Mouse (Mus musculus): Measurements from ENCODE around the gene Slc6a19.

Slc6a19 gene

DNA sequence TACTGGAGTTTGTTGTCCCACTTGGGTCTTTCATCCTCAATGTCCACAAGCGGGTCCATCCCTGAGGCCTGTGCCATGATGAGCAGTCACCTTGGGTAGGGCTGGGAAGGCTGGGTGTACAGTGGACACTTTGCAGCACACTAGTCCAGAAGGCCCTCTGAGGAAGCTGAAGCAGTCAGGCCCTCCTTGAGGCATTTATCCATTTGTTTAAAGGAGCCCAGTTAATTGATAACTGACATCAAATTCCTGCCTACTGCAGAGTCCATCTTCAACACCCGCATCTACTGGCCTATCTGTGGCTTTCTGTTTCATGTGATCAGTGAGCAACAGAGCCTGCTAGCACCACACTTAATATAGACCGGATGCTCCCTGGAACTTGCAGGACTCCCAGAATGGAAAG is 26.8 kb downstream of the Slc6a19 start, which contains the start of gene Slc6a18:
TSS of gene Slc6a18 (minus strand) at position 171 of the 400 bp plus-strand sequence.
- in situ Hi-C loops (cut with MboI, MseI), result no loop called here

DNA sequence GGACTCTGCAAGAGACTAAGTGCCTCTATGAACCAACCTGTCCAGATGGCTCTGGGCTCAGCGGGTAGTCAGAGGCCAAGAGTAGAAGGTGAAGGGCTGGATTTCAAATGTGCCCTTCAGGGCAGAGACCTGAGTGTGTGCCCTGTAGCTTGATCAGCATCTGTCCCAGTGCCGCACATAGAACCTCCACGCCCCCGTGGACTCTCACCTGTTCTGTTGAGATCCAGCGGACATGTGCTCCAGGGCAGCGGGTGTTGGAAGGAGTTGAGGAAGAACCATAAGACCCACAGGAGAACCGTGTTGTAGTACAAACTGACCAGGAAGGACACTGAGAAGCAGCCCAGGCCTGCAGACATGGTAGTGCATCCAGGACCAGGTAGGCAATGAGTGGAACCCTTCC is 29.5 kb downstream of the Slc6a19 start:
- in situ Hi-C loops (cut with MboI, MseI), result no loop called here

DNA sequence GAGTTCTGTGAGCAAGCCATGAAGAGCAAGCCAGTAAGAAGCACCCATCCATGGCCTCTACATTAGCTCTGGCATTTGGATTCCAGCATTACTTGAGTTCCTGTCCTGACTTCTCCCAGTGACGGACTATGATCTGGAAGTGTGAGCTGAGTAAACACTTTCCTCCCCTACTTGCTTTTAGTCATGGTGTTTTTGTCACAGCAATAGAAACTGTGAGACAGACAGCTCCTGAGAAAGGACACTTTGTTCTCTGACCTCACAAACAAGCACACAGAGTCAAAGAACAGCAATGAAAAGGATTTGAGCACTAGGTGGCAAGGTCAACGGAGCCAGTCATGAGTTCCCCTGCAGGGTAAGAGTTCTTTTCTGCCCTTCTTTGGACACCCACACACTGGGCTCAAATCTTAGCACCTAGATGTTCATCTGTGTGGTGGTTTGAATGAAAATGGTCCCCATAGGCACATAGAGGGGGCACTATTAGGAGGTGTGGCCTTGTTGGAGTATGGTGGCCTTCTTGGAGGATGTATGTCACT is 44.4 kb downstream of the Slc6a19 start:
- in situ Hi-C loops (cut with MboI, MseI), result no loop called here

DNA sequence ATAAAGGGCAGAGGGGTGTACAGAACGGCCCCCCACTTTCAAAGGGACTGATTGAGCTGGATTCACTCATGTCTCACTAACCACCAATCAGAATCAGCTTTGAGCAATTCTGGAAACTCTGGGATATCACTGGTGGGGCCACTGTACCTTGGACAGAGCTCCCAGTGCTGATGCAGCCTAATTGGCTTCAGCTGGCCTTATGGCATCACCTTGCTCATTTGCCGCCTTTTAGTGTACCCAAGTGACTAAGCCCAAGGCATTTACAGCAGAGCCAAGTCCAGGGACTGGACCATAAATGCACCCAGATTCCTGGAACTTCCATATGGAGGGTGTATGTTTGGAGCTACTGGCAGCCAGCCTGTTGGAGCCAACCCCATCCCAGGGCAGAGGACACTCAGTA is 45.7 kb downstream of the Slc6a19 start:
- in situ Hi-C loops (cut with MboI, MseI), result no loop called here

DNA sequence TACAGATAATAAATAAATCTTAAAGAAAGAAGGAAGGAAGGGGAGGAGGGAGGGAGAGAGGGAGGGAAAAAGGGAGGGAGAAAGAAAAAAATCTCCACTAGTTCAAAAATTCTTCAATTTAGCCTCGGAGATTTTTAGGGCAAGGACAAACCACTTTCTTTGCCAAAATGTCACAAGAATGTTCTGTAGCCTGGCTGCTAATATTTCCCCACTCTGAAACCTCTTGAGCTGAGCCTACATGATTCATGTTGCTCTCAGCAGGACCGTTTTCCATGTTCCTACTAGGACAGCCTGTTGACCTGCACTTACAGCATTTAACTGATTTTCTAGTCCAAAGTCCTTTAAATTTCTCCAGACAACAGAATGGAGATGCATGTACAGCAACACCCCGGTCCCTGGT is 49.7 kb downstream of the Slc6a19 start:
- in situ Hi-C loops (cut with MboI, MseI), result loop anchor here (5.0 kb wide), 1 partner anchor 172 kb away; no protein-coding TSS in a partner anchor

DNA sequence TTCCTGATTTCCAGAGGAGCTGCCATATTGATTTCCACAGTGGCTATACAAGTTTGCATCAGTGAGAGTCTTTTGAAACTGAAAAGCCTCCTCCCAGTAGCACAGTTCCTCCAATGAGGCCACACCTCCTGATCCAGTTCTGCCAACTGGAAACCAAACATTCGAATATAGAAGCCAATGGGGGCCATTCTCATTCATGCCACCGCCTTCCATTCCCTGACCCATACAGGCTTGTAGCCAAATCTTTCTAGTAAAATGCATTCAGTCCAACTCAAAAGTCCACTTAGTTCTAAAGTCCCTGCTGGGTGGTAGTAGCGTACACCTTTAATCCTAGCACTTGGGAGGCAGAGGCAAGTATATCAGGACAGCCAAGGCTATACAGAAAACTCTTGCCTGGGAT is 51.4 kb downstream of the Slc6a19 start:
- in situ Hi-C loops (cut with MboI, MseI), result loop anchor here (5.0 kb wide), 1 partner anchor 174 kb away; no protein-coding TSS in a partner anchor

DNA sequence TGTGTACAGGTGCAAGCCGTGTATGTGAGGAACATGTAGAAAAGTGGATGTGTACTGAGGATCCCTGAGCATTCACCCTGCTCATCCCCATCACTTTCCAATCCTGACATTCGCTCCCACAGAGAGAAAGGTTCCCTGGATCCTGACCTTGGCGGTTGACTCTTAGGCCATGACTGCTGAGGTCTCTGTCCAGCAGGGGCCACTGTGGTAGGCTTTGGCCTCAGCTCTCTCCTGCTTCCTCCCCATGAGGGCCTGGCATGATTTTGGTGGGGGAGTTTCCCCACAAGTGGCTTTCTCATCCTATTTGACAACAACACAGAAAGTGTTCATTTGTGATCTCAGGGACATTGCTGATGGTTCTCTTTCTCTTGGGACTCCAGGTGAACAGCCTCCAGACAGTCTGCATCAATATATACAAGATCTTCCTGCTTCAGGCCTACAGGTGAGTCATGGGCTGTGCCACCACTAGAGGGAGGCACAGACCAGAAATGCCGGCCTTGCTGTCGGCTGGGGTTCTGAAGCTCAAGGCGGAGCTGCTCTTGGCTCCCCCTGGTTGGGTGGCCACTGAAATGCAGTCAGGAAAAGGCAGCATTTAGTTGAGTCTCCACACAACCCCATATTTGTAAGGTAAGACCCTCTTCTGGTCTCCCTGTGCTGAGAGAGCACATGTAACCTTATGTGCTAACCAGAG is 58.1 kb downstream of the Slc6a19 start:
- in situ Hi-C loops (cut with MboI, MseI), result loop anchor here (5.0 kb wide), 1 partner anchor 41 kb away; no protein-coding TSS in a partner anchor

DNA sequence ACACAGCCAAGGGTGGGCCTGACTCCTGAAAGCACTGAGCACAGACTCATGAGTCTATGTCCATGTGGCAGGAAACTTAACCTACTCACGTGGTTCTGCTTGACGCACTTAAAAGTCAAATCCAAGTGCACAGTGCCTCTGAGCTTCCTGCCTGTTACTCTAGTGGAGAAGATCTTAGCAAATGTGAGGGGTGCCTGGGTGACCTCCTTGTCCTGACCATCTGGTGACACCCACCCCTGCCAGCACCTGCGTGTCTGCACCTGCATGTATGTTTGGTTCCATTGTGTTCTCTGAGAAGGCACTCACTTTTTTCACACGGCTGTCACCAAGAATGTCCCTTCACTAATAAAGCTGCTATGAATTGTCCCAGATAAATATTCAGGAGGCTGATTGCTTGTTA is 63.4 kb downstream of the Slc6a19 start:
- in situ Hi-C loops (cut with MboI, MseI), result no loop called here

DNA sequence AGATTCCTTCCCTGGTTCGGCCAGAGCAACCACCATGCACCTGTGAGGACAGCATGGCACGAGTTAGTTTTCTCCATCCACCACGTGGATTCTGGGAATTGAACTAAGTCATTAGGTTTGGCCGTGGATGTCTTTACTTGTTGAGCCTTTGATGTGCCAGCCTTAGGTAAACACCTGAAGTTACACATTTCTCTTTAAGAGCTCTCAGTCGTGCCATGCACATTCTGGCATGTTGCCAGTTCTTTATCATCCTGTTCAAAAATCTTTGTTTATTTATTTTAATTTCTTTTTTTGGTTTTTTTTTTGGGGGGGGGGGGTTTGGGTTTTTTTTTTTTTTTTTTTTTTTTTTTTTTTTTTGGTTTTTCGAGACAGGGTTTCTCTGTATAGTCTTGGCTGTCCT is 66.8 kb downstream of the Slc6a19 start:
- in situ Hi-C loops (cut with MboI, MseI), result no loop called here

DNA sequence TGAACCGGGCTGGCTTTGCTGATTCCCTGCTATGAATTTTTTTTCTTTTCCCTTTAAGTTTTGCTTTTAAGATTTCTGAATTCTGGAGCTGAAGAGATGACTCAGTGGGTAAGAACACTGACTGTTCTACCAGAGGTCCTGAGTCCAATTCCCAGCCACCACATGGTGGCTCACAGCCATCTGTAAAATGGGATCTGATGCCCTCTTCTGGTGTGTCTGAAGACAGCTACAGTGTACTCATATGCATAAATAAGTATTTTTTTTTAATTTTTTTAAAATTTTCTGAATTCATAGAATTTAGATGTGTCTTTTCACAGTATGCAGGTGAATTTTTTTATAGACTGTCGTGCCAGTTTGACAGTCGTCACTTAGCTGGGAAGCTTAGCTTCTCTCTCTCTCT is 72.8 kb downstream of the Slc6a19 start:
- in situ Hi-C loops (cut with MboI, MseI), result no loop called here

Measured in T-helper 1 cell (primary cell).